Mouse (Mus musculus): Measurements from ENCODE around the gene Pax5.

DNA sequence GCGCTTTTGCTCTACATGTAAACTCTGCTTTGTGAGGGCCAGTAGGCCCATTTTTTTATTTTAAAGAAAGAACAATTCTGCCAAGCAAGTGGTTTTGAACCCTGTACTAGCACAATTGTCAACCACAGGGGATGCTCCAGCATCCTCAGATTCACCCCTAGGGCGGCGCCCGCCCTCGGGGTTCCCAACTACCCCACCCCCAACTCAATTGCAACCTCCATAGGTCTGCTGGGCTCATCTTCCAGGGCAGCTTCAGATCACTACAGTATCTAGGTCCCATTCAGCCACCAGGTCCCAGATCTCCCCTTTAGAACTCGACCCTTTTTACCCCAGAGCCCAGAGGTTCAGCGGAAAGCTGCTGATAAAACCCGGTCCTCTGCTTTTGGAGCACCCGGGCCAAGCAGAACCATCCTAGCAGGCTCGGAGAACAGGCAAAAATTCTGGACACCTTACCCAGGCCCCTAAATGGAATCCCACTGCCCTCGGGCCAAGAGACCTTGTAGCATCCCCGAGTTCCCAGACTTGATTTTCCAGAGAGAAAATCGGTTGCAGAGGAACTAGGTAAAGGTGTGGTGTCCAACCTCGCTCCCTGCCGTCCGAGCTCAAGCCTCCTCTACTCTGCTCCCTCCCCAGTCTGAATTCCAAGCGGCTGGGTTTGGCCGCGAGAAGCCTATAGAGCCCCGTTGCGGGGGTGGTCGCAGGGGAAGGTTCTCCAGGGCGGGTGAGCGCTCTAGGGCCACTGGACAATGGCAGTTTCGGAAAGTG, 1.0 kb upstream of the Pax5 start:
- no peak for TF ChIP-seq POLR2A (IDR thresholded peaks at IDR 0.05; ENCODE audit: borderline replicate concordance, control insufficient read depth, low read depth, low read length)
- TF ChIP-seq CTCF (IDR thresholded peaks at IDR 0.05; ENCODE audit: control insufficient read depth, insufficient read depth, low read length) = no peak

Data from bone marrow, adult 2 months (tissue).